Mouse (Mus musculus) E14TG2a.4 (cell line): ENCODE data around the gene Gde1.

Experiments
- H3K27me3 ChIP-seq: 2 replicates; pipeline ENCODE4 v1.6.1; 2014; ENCODE audit warnings: low read length, control low read depth; ENCODE audit not compliant: insufficient read depth
- H3K36me3 ChIP-seq: 2 replicates; pipeline ENCODE4 v1.6.1; 2014; ENCODE audit warnings: low read length, control low read depth; ENCODE audit not compliant: insufficient read depth
- H3K4me1 ChIP-seq: replicated peaks from 2 replicates; pipeline ENCODE4 v1.6.1; 2014; ENCODE audit warnings: low read depth, low read length, control low read depth
- H3K4me3 ChIP-seq: replicated peaks from 2 replicates; pipeline ENCODE4 v1.5.1; 2014; ENCODE audit warnings: mild to moderate bottlenecking, low read length
- H3K9me3 ChIP-seq: 2 replicates; pipeline ENCODE4 v1.6.1; 2014; ENCODE audit warnings: low read length, control low read depth
- CTCF ChIP-seq: conservative IDR thresholded peaks from 2 replicates; pipeline ENCODE4 v1.5.1; 2014; ENCODE audit warnings: low read length
- NANOG ChIP-seq: IDR thresholded peaks from 2 replicates; pipeline ENCODE4 v1.6.1; 2014; ENCODE audit warnings: borderline replicate concordance, low read length, mixed read lengths
- POU5F1 ChIP-seq: IDR thresholded peaks from 2 replicates; pipeline ENCODE4 v1.6.1; 2014; ENCODE audit warnings: low read length, borderline replicate concordance

The Gde1 gene

DNA sequence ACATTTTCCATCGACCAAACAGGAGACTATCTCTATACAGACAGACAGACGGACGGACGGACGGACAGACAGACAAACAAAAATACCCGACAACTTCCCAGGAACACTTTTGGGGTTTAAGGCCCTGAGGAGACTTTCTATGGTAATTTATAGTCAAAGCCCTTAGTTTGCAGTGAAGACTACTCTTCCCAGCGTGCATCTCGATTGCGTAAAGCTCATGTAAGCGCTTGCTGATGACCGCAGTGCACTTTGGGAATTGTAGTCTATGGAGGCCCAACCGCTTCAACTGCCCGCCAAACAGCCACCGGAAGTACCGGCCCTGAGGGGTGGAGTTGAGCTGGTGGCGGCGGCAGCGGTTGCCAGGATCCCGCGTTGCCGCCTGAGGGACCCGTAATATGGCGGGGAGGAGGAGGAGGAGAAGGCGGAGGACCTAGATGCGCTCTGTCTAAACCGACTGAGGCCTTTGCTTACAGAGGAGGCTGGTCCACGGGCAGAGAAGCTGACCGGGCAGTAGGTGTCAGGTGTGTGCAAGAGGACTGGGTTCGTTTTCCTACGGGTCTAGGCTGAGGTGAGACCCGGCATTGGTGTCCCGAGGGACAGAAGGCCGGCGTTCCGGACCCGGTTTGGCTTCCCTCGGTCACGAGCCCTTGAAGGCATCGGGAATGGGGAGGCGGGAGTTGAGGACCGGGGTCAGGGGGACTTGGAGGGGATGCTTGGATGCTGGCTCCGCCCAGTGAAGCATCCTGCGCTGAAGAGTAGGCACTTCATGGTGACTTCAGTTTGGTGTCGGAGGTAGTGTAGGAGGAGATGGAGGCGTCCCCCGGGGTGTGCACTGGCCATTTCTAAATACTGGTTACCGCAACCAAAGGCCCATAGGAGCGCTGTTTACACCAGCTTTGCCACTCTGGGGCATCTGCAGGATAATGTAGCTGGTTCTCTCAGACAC is 6.9 kb upstream of the Gde1 start, which contains the start of gene Ccp110:
Gene Ccp110, plus strand, starts transcription at position 325 of the 946 bp plus-strand sequence.
- no peaks in the 10 kb centered on the region for H3K9me3 ChIP-seq
- TF ChIP-seq NANOG (no peak), POU5F1 (no peak), CTCF (no peak)
- H3K4me3 ChIP-seq, result peak within 1 kb of the TSS; percentile 98
- peaks cover 21% of the 10 kb centered on the region for H3K4me1 ChIP-seq
- no peaks in the 10 kb centered on the region for H3K27me3 ChIP-seq
- H3K36me3 ChIP-seq, result peaks cover 26% of the 10 kb centered on the region

DNA sequence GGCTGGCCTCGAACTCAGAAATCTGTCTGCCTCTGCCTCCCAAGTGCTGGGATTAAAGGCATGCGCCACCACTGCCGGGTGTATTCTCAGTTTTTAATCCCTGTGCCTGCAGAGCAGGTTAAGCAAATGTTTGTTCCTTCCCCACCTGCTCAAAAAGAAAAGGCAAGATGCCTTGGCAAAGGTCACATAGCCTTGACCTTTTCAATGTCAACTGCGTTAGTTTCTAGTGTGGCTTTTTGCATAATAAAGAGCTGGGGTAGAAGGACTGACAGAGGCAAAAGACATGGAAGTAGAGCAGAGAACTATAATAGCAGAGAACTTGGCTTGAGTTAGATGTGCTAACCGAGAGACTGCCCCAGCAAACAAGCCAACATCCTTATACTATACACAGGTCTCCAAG is 5.2 kb upstream of the Gde1 start:
- H3K4me3 ChIP-seq, result no peak overlapping the region
- TF ChIP-seq CTCF (no peak), POU5F1 (no peak), NANOG (no peak)
- H3K4me1 ChIP-seq, result peaks cover 33% of the 10 kb centered on the region
- H3K9me3 ChIP-seq, result no peaks in the 10 kb centered on the region
- H3K36me3 ChIP-seq, result peaks cover 16% of the 10 kb centered on the region
- no peaks in the 10 kb centered on the region for H3K27me3 ChIP-seq

DNA sequence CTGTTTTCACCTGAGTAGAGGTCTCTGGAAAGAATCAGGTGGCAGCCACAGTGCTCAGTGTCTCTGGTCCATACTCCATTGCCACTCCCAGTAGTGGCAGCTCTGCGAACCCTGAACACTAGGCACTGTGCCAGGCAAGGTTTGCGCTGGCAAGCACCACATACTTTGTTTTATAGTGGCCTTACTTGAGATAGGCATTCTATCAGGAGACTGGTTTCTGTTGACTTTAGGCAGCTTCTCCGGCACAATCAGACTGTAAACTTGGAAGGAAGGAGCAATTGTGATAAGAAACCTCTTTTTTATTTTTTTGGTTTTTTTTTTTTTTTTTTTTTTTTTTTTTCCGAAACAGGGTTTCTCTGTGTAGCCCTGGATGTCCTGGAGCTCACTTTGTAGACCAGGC is 2.4 kb upstream of the Gde1 start:
- Histone ChIP-seq H3K4me3 (no peak overlapping the region), H3K27me3 (no peaks in the 10 kb centered on the region), H3K4me1 (peaks cover 38% of the 10 kb centered on the region), H3K36me3 (peaks cover 8% of the 10 kb centered on the region), H3K9me3 (no peaks in the 10 kb centered on the region)
- TF ChIP-seq POU5F1, result no peak
- TF ChIP-seq CTCF, result no peak
- TF ChIP-seq NANOG, result no peak

DNA sequence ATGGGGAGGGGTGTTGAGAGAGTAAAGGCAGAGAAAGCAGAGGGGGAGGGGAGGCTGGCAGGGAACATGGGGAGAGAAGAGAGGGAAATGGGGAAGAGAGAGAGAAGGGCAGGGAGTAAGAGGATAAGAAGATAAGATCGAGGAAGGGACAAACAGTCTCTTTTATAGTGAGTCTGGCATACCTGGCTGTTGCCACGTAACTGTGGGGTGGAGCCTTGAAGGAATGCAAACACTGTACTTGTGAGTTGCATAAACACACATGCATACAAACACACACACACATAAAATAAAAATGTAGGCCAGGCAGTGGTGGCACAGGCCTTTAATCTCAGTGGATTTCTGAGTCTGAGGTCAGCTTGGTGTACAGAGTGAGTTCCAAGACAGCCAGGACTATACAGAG is 1.6 kb upstream of the Gde1 start:
- peaks cover 36% of the 10 kb centered on the region for H3K4me1 ChIP-seq
- no peaks in the 10 kb centered on the region for H3K9me3 ChIP-seq
- H3K4me3 ChIP-seq, result no peak overlapping the region
- TF ChIP-seq NANOG, result no peak
- no peak for TF ChIP-seq POU5F1
- no peak for TF ChIP-seq CTCF
- H3K27me3 ChIP-seq, result no peaks in the 10 kb centered on the region
- H3K36me3 ChIP-seq, result peaks cover 14% of the 10 kb centered on the region

DNA sequence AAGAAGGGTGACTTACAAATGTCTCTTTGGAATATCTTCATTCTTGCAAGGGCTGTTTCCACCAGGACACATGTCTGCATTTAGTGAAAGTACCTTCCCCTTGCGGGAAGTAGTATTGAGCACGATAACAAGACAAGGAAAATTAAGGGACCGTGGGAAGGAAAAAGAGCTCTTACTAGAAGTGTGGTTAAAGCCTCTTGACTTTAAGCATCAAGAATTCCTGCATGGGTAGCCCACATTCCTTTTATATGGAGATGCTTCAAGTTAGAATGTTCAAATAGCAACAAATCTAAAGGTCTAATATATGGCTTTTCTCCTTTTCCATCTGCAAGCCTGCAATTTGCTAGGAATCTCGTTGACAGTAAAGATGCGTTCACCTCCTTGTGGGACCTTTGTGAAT is 910 bp upstream of the Gde1 start:
- Histone ChIP-seq H3K36me3 (peaks cover 20% of the 10 kb centered on the region), H3K27me3 (no peaks in the 10 kb centered on the region), H3K4me3 (no peak overlapping the region), H3K9me3 (no peaks in the 10 kb centered on the region), H3K4me1 (peaks cover 33% of the 10 kb centered on the region)
- TF ChIP-seq NANOG, result no peak
- no peak for TF ChIP-seq CTCF
- TF ChIP-seq POU5F1, result no peak

DNA sequence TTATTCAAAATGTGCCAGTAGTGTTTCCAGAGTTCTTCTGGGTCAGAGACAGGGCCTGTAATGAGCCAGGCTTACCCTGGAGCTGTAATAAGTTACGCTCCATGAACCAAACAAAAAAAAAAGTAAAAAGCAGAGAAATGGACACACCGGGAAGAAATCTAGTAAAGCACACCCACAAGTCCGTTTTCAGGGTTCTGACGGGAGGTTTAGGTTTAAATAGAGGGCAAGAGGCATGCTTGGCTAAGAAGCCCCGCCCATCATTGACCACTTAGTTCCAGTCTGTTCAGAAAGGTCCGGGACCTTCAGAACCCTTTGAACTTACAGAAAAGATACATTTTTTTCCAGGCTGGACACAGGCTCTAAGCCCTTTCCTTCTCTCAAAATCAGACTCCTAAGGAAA is 473 bp upstream of the Gde1 start:
- H3K4me1 ChIP-seq, result peaks cover 31% of the 10 kb centered on the region
- H3K9me3 ChIP-seq, result no peaks in the 10 kb centered on the region
- TF ChIP-seq NANOG (no peak), CTCF (no peak), POU5F1 (no peak)
- H3K4me3 ChIP-seq, result peak overlapping the region; percentile 91
- H3K36me3 ChIP-seq, result peaks cover 20% of the 10 kb centered on the region
- no peaks in the 10 kb centered on the region for H3K27me3 ChIP-seq

DNA sequence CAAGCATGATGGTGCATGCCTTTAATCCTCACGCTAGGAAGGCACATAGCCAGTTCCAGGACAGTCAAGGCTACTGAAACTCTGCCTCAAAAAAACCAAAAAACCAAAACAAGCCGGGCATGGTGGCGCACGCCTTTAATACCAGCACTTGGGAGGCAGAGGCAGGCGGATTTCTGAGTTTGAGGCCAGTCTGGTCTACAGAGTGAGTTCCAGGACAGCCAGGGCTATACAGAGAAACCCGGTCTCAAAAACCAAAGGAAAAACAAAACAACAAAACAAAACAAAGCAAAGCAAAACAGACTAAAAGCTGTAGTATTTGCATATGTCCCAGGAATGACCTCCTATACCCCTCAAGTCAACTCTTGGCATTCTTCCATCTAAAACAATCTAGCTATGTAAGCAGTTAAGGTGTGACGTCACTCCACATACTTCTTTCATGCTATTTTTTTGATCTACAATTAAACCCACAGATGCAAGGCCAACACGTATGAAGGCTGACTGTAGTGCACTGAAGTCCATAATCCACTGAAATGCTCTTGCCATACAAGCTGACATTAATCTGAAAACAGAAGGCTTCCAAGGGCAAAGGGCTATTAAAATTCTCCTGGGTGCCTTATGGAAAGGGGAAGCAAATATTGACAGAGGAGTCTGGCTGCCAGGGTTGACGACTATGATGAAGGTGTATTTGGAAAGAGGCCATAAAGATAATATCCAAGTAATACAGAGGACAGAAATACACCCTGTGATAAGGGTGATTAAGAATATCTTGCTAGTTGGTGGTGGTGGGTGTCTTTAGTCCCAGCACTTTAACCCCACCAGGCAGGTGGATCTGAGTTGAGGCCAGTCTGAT is 1.4 kb downstream of the Gde1 start:
- TF ChIP-seq CTCF (no peak), NANOG (no peak), POU5F1 (no peak)
- Histone ChIP-seq H3K4me3 (peak overlapping the region; percentile 91), H3K9me3 (no peaks in the 10 kb centered on the region), H3K27me3 (no peaks in the 10 kb centered on the region), H3K36me3 (peaks cover 24% of the 10 kb centered on the region), H3K4me1 (peaks cover 28% of the 10 kb centered on the region)

DNA sequence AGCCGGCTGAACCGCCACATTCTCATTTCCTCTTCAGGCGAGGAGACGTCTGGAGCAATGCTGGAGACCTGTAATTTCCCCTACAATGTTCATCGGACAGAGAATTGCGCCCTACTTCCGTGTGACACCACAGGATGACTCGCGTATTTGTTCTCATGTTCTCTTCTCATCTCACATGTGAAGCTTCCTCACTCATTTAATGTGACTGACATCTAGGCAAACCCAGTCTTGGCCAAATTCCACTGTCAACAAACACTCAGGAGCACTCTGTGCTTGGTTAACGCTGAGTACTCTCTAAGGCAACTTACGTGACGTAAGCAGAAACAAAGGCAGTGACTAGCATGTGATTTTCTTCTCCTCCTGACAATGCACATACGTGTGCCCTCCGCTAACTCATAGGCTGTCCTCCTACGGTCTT is 2.4 kb downstream of the Gde1 start:
- TF ChIP-seq POU5F1 (no peak), CTCF (no peak), NANOG (no peak)
- Histone ChIP-seq H3K4me3 (no peak overlapping the region), H3K27me3 (no peaks in the 10 kb centered on the region), H3K4me1 (peaks cover 28% of the 10 kb centered on the region), H3K36me3 (peaks cover 33% of the 10 kb centered on the region), H3K9me3 (no peaks in the 10 kb centered on the region)
